Mouse (Mus musculus) bone marrow macrophage, adult 2 months (primary cell): ENCODE data around the gene Otor.

ENCODE experiments used
- CTCF ChIP-seq: IDR thresholded peaks from 2 replicates; pipeline ENCODE4 v1.5.1; 2012; ENCODE audit warnings: low read depth, mild to moderate bottlenecking, low read length, moderate library complexity
- POLR2A ChIP-seq: IDR thresholded peaks from 2 replicates; pipeline ENCODE4 v1.6.1; 2012; ENCODE audit warnings: mild to moderate bottlenecking, low read depth, low read length, borderline replicate concordance

DNA sequence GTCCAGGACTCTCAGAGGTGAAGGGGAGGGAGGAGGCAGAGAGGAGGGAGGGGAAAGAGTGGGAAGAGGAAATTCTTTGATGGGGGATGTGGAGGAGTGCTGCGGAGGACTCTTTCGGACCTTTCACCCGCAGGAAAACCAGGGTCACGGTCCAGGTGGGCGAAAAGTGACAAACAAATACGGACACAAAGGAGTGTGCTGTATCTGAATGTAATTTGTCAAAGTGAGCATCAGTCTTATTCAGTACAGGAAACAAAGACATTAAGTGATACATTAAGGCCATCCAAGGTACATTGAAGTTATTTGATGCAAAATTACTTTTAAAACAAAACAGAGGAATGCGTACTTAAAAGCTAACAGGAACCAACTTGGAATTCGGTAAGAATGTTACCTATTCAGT is 11.6 kb downstream of the Otor start:
- TF ChIP-seq POLR2A, result no peak
- TF ChIP-seq CTCF, result no peak
